Mouse (Mus musculus): ENCODE measurements at regions not wholly inside any gene's neighbourhood (a gene's known extent, or its start where the extent isn't known, plus 50 kb on each side); places are given as distances from the start of the nearest gene placed in this dataset.

- Histone ChIP-seq H3K4me1 (ENCODE audit: control insufficient read depth, insufficient read depth, low read length) (peaks cover 9% of the 10 kb centered on the region), H3K9me3 (ENCODE audit: control insufficient read depth, low read length) (peaks cover 8% of the 10 kb centered on the region; the same call in 1 of the 2 replicates), H3K4me3 (ENCODE audit: low read depth, low read length) (no peak overlapping the region), H3K27me3 (replicated peaks; ENCODE audit: control insufficient read depth, insufficient read depth, low read length) (no peaks in the 10 kb centered on the region), H3K27ac (replicated peaks; ENCODE audit: low read depth, low read length) (no peak overlapping the region; the same call in 1 of the 2 replicates), H3K9ac (ENCODE audit: low read depth, low read length) (no peak overlapping the region), H3K4me2 (ENCODE audit: low read depth, low read length) (no peak overlapping the region), H3K36me3 (ENCODE audit: control insufficient read depth, insufficient read depth, low read length) (no peaks in the 10 kb centered on the region)
- DNase-seq (ENCODE audit: low spot score) (peak; percentile 57), ATAC-seq (ENCODE audit: low read depth) (no peak)
- WGBS, result 54% methylated on average over 2 of the region's 2 CpGs
Observed at GRCm38 (mm10) chr3:130951381-130951780, 158.9 kb upstream of the Lef1 start.

- Histone ChIP-seq H3K4me1 (ENCODE audit: control insufficient read depth, insufficient read depth, low read length) (peaks cover 12% of the 10 kb centered on the region), H3K27ac (replicated peaks; ENCODE audit: low read depth, low read length) (no peak overlapping the region; the same call in 1 of the 2 replicates), H3K9me3 (ENCODE audit: control insufficient read depth, low read length) (peaks cover 8% of the 10 kb centered on the region; the same call in 1 of the 2 replicates), H3K27me3 (replicated peaks; ENCODE audit: control insufficient read depth, insufficient read depth, low read length) (no peaks in the 10 kb centered on the region), H3K9ac (ENCODE audit: low read depth, low read length) (no peak overlapping the region), H3K36me3 (ENCODE audit: control insufficient read depth, insufficient read depth, low read length) (no peaks in the 10 kb centered on the region), H3K4me3 (ENCODE audit: low read depth, low read length) (no peak overlapping the region), H3K4me2 (ENCODE audit: low read depth, low read length) (no peak overlapping the region)
- DNase-seq (ENCODE audit: low spot score) (no peak), ATAC-seq (ENCODE audit: low read depth) (no peak)
- 72% methylated on average over 6 of the region's 6 CpGs for WGBS
Observed at GRCm38 (mm10) chr3:130950872-130951271, 159.4 kb upstream of the Lef1 start.

GRCm38 (mm10) chr3:130947880-130948279 is 162.4 kb upstream of the Lef1 start:
- no peak overlapping the region for H3K4me3 ChIP-seq (ENCODE audit: low read depth, low read length)
- no peak overlapping the region for H3K4me2 ChIP-seq (ENCODE audit: low read depth, low read length)
- 85% methylated on average over 5 of the region's 5 CpGs for WGBS
- no peak overlapping the region for H3K9ac ChIP-seq (ENCODE audit: low read depth, low read length)
- H3K4me1 ChIP-seq (ENCODE audit: control insufficient read depth, insufficient read depth, low read length), result peaks cover 18% of the 10 kb centered on the region
- H3K9me3 ChIP-seq (ENCODE audit: control insufficient read depth, low read length), result no peaks in the 10 kb centered on the region
- no peak for DNase-seq (ENCODE audit: low spot score)
- H3K27me3 ChIP-seq (replicated peaks; ENCODE audit: control insufficient read depth, insufficient read depth, low read length), result no peaks in the 10 kb centered on the region
- no peak overlapping the region for H3K27ac ChIP-seq (replicated peaks; ENCODE audit: low read depth, low read length)
- no peaks in the 10 kb centered on the region for H3K36me3 ChIP-seq (ENCODE audit: control insufficient read depth, insufficient read depth, low read length)
- no peak for ATAC-seq (ENCODE audit: low read depth)

GRCm38 (mm10) chr3:130947277-130947606 is 163.0 kb upstream of the Lef1 start:
- Histone ChIP-seq H3K4me1 (ENCODE audit: control insufficient read depth, insufficient read depth, low read length) (peaks cover 18% of the 10 kb centered on the region), H3K27me3 (replicated peaks; ENCODE audit: control insufficient read depth, insufficient read depth, low read length) (no peaks in the 10 kb centered on the region), H3K9me3 (ENCODE audit: control insufficient read depth, low read length) (no peaks in the 10 kb centered on the region), H3K36me3 (ENCODE audit: control insufficient read depth, insufficient read depth, low read length) (no peaks in the 10 kb centered on the region), H3K27ac (replicated peaks; ENCODE audit: low read depth, low read length) (no peak overlapping the region), H3K9ac (ENCODE audit: low read depth, low read length) (no peak overlapping the region), H3K4me2 (ENCODE audit: low read depth, low read length) (no peak overlapping the region), H3K4me3 (ENCODE audit: low read depth, low read length) (no peak overlapping the region)
- DNase-seq (ENCODE audit: low spot score), result no peak
- ATAC-seq (ENCODE audit: low read depth), result no peak
- 76% methylated on average over 4 of the region's 4 CpGs for WGBS

GRCm38 (mm10) chr3:130946576-130947276 is 163.5 kb upstream of the Lef1 start:
- peaks cover 18% of the 10 kb centered on the region for H3K4me1 ChIP-seq (ENCODE audit: control insufficient read depth, insufficient read depth, low read length)
- H3K4me3 ChIP-seq (ENCODE audit: low read depth, low read length), result peak overlapping the region; percentile 34; the same call in 1 of the 2 replicates
- H3K4me2 ChIP-seq (ENCODE audit: low read depth, low read length), result peak overlapping the region; percentile 79
- H3K9me3 ChIP-seq (ENCODE audit: control insufficient read depth, low read length), result no peaks in the 10 kb centered on the region
- peak overlapping the region; percentile 86 for H3K27ac ChIP-seq (replicated peaks; ENCODE audit: low read depth, low read length)
- no peaks in the 10 kb centered on the region for H3K27me3 ChIP-seq (replicated peaks; ENCODE audit: control insufficient read depth, insufficient read depth, low read length)
- no peaks in the 10 kb centered on the region for H3K36me3 ChIP-seq (ENCODE audit: control insufficient read depth, insufficient read depth, low read length)
- WGBS, result 62% methylated on average over 14 of the region's 14 CpGs
- ATAC-seq (ENCODE audit: low read depth) (peak; percentile 24; the same call in 1 of the 2 replicates), DNase-seq (ENCODE audit: low spot score) (peak; percentile 46)
- H3K9ac ChIP-seq (ENCODE audit: low read depth, low read length), result peak overlapping the region; percentile 65; the same call in 1 of the 2 replicates

GRCm38 (mm10) chr3:130945861-130946449 is 164.3 kb upstream of the Lef1 start:
- H3K4me3 ChIP-seq (ENCODE audit: low read depth, low read length), result peak overlapping the region; percentile 34
- DNase-seq (ENCODE audit: low spot score) (peak; percentile 90), ATAC-seq (ENCODE audit: low read depth) (peak; percentile 81)
- H3K27me3 ChIP-seq (replicated peaks; ENCODE audit: control insufficient read depth, insufficient read depth, low read length), result no peaks in the 10 kb centered on the region
- H3K4me1 ChIP-seq (ENCODE audit: control insufficient read depth, insufficient read depth, low read length), result peaks cover 18% of the 10 kb centered on the region
- 0% methylated on average over 24 of the region's 25 CpGs for WGBS
- H3K36me3 ChIP-seq (ENCODE audit: control insufficient read depth, insufficient read depth, low read length), result no peaks in the 10 kb centered on the region
- H3K9me3 ChIP-seq (ENCODE audit: control insufficient read depth, low read length), result no peaks in the 10 kb centered on the region
- H3K9ac ChIP-seq (ENCODE audit: low read depth, low read length), result peak overlapping the region; percentile 65
- H3K27ac ChIP-seq (replicated peaks; ENCODE audit: low read depth, low read length), result peak overlapping the region; percentile 86
- peak overlapping the region; percentile 79 for H3K4me2 ChIP-seq (ENCODE audit: low read depth, low read length)

DNA sequence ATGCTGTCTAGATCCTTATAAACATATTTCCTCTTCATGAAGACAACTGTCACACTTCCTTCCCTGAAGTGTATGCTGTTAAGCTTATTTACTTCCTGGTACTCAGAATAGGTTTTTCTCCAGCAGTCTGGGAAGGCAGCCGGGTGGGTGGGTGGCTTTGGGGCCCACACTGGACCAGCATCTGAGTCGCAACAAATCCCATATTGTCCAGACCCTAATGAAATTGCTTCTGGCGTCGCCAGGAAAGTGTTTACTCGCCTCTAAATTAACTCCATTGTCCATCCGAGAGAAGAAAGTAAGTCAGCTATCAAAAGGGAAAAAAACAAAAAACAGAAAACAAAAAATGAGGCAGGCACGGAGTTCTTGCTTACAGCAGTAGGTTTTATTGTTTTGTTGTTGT is 164.9 kb upstream of the Lef1 start:
- ATAC-seq (ENCODE audit: low read depth) (no peak), DNase-seq (ENCODE audit: low spot score) (no peak)
- Histone ChIP-seq H3K27me3 (replicated peaks; ENCODE audit: control insufficient read depth, insufficient read depth, low read length) (no peaks in the 10 kb centered on the region), H3K4me1 (ENCODE audit: control insufficient read depth, insufficient read depth, low read length) (peaks cover 18% of the 10 kb centered on the region), H3K27ac (replicated peaks; ENCODE audit: low read depth, low read length) (peak overlapping the region; percentile 86; the same call in 1 of the 2 replicates), H3K4me3 (ENCODE audit: low read depth, low read length) (peak overlapping the region; percentile 34; the same call in 1 of the 2 replicates), H3K4me2 (ENCODE audit: low read depth, low read length) (peak overlapping the region; percentile 79), H3K36me3 (ENCODE audit: control insufficient read depth, insufficient read depth, low read length) (no peaks in the 10 kb centered on the region), H3K9ac (ENCODE audit: low read depth, low read length) (no peak overlapping the region; the same call in 1 of the 2 replicates), H3K9me3 (ENCODE audit: control insufficient read depth, low read length) (no peaks in the 10 kb centered on the region)
- WGBS, result 19% methylated on average over 7 of the region's 7 CpGs

DNA sequence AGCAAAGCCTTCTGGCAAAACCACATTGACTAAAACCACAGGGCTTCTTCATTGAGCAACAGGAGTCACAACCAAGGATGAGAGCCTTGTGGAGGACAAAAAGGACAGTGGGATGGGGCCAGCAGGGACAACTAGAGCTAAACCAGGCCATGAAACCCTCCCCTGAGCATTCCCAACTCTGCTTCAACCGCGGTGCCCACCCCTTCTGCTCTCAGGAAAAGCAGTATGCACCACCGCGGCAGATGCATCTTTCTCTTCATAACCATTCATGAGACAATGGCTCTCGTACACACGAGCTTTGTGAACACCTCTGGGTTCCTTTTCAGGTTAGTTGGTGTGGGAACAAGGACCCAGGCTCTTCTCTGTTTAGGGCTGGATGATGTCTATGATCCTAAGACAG is 166.0 kb upstream of the Lef1 start:
- no peaks in the 10 kb centered on the region for H3K9me3 ChIP-seq (ENCODE audit: control insufficient read depth, low read length)
- no peaks in the 10 kb centered on the region for H3K27me3 ChIP-seq (replicated peaks; ENCODE audit: control insufficient read depth, insufficient read depth, low read length)
- H3K36me3 ChIP-seq (ENCODE audit: control insufficient read depth, insufficient read depth, low read length), result no peaks in the 10 kb centered on the region
- H3K27ac ChIP-seq (replicated peaks; ENCODE audit: low read depth, low read length), result no peak overlapping the region
- ATAC-seq (ENCODE audit: low read depth) (no peak), DNase-seq (ENCODE audit: low spot score) (no peak)
- H3K4me2 ChIP-seq (ENCODE audit: low read depth, low read length), result no peak overlapping the region
- no peak overlapping the region for H3K4me3 ChIP-seq (ENCODE audit: low read depth, low read length)
- WGBS, result 97% methylated on average over 6 of the region's 6 CpGs
- peaks cover 18% of the 10 kb centered on the region for H3K4me1 ChIP-seq (ENCODE audit: control insufficient read depth, insufficient read depth, low read length)
- no peak overlapping the region for H3K9ac ChIP-seq (ENCODE audit: low read depth, low read length)
